Mouse (Mus musculus): ENCODE results near the gene Cadm1.

GRCm38 (mm10) chr9:47623447-47624445 lies 93.8 kb downstream of the Cadm1 start:
- TF ChIP-seq CTCF (IDR thresholded peaks at IDR 0.05; ENCODE audit: control insufficient read depth, insufficient read depth, low read length) (no peak), POLR2A (IDR thresholded peaks at IDR 0.05; ENCODE audit: borderline replicate concordance, control insufficient read depth, low read depth, low read length) (no peak)
